Mouse (Mus musculus) ovary, adult 18-20 months (tissue): ENCODE data around the gene Slc46a2.

Experiments
- DNase-seq: peaks from one replicate; pipeline ENCODE4 v3.0.0; 2022; ENCODE audit warnings: low spot score, mixed read lengths

Gene Slc46a2

DNA sequence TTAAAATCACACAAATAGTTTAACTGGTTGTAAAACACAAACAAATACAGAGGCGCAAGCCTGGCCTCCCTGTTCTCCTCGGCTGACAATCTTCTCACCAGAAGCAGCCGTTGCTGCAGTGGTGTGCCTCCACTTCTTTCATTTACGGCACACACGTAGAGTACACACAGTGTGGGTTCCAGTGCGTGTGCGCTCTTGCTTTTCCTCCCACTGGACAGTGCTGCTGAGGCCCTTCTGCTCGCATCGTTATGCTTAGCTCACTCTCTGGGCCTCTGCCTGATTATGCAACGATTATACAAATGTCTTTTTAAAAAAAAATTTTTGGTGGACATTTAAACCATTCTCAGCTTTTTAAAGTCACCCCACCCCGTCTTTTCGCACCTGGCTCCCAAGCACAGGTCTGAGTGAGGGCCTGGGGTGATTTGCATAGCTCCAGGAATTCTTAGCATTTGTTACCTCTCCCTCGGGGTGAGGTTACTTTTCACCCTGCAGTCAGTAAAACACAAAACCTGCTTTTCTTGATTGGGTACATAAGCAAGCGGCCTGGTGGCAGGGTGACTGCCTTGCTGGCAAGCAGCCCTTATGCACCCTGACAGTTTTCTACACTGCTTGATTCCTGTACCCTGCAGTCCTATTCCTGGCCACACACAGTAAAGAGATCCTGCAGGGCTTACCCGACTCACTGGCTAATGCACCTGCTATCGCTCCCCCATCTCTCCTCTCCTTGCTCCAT is 55.0 kb downstream of the Slc46a2 start:
- no peak for DNase-seq
